Mouse (Mus musculus) gastrocnemius, adult 18-20 months (tissue): ENCODE measurements around the gene Gpr149. TPM values are rescaled to one million over a fixed set of nuclear protein-coding genes. Genes with fewer than 3 reads are reported as not detected.

Experiments used
- DNase-seq: peaks from one replicate; pipeline ENCODE4 v3.0.0; 2021; ENCODE audit warnings: low spot score
- long read RNA-seq, 2 experiments: library from polyadenylated mRNA; stranded (forward); transcript quantifications; one replicate each; pipeline ENCODE4 v2.0.0; 2021
- total RNA-seq, 2 experiments: library from RNA; stranded (reverse); gene quantifications; 2 replicates each; pipeline ENCODE4 v1.2.3; 2021

Gene Gpr149
- total RNA-seq: not detected
- long read RNA-seq, experiment 1: 0 reads
- long read RNA-seq, experiment 2: 0 reads

DNA sequence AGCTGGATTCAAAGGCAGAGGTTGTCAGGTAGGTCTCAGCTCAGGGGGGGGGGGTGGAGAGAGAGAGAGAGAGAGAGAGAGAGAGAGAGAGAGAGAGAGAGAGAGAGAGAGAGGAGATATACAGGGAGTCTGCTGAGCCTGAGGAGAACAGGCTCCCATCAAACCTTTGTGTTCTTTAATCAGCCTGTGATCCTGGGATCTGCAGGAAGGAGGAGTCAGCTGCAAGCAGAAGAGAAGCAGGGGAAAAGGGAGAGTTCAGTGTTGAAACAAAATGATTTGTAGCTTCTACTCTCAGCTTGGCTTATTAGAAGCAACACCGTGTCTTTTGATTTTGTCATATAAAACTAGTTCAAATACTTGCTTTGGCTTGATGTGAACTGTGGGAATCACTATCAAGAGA is at the start of gene Gpr149:
Gene Gpr149 (minus strand): TSS at position 168 of the 400 bp plus-strand sequence.
- DNase-seq: no peak

- no peak for DNase-seq
These were observed 45.6 kb upstream of the Gpr149 start for GRCm38 (mm10) chr3:62650551-62650950.

GRCm38 (mm10) chr3:62610861-62611260 is 5.9 kb upstream of the Gpr149 start:
- no peak for DNase-seq

- no peak for DNase-seq
These were observed 991 bp upstream of the Gpr149 start for GRCm38 (mm10) chr3:62605931-62606330.

GRCm38 (mm10) chr3:62604047-62604391 is 921 bp downstream of the Gpr149 start:
- DNase-seq: no peak

- DNase-seq: no peak
These were observed 1.5 kb downstream of the Gpr149 start for GRCm38 (mm10) chr3:62603231-62604046.

GRCm38 (mm10) chr3:62602466-62602865 is 2.5 kb downstream of the Gpr149 start:
- DNase-seq: no peak

- DNase-seq: no peak
These were observed 10.1 kb downstream of the Gpr149 start for GRCm38 (mm10) chr3:62594842-62595241.

DNA sequence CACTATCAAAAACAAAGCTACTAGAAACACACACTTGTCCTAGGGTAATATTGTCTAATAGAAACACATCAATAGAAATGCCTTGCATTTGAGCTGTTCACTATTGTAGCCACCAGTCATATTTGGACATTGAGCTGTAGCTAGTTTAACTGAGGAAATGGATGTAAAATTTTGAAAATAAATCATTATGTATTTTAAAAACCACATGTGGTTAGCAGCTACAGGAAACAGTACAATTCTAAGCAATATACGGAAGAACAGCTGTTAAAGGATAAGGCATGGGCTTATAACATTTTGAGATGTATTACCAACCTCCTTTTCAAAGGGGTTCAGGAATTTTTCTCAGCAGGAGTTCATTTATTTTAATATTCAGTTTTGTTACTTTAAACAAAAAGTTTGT is 19.9 kb downstream of the Gpr149 start:
- no peak for DNase-seq

DNA sequence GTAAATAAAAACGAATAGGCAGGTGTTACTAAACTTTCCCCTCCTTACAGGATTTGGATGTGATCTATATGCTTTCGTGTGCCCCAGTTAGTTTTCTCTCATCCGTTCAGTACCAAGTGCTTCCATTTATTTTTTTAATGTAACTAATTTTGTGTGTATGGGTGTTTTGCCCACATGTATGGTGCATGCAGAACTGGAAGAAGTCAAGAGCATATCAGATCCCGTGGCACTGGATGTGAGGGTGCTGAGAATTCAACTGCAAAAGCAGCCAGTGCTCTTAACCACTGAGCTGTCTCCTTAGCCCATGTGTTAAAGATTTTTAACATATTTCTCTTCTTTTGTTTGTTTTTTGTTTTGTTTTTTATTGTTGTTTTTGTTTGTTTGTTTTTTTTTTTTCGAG is 77.3 kb downstream of the Gpr149 start:
- DNase-seq: no peak

- DNase-seq: no peak
These were observed 77.8 kb downstream of the Gpr149 start for GRCm38 (mm10) chr3:62527160-62527559.

DNA sequence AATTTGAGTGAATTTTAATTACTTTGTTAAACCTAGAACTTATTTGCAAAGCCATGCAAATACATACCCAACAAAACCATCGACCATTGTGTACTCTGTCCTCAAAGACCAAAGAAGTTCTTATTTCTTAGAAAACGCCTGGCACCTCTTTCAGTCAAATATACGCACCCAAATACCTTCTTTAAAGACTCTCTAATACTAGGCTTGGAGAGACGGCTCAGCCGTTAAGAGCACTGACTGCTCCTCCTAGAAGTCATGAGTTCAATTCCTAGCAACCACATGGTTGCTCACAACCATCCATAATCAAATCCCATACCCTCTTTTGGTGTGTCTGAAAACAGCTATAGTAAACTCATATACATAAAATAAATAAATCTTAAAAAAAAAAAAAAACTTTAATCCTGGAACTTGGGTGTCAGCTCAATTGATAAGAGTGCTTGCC is 97.7 kb downstream of the Gpr149 start:
- DNase-seq: no peak

DNA sequence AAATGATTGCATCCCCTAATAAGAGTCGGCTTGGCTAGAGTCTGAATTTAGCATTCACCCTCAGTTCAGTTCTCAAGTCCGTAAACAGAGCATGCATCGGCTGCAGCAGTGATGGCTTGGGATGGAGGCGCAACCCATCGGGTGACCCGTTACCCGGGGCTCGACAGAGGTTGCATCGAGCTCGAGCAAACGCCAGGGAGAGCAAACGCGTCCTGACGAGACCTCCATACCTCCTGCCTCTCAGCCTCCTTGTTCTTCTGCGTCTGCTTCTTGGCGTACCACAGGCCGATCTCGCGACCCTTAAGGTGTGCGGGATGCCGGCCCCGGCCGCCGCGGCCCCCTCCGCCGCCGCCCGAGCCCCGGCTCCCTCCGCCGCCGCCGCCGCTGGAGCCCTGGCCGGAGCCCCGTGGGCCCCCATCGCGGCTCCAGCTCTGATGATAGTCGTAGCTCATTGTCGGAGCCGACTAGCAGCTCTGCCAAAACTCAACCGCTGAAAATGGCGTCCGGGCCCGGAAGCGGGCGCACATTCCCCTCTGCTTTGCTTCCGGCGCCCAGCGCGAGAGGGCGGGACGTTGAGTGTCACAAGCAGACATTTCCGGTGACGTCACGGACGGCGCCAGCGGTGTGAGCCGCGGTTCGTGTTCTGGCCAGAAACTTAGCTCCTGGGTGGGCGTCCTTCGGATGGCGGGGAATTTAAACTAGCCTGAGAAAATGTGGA is 98.3 kb downstream of the Gpr149 start, which contains the start of gene Dhx36:
Gene Dhx36 (minus strand): TSS at position 517 of the 718 bp plus-strand sequence.
- peak; percentile 97 for DNase-seq

- DNase-seq: no peak
These were observed 99.6 kb downstream of the Gpr149 start for GRCm38 (mm10) chr3:62505166-62505900.

GRCm38 (mm10) chr3:62499327-62499726 is 105.6 kb downstream of the Gpr149 start:
- no peak for DNase-seq

- DNase-seq: no peak
These were observed 112.4 kb downstream of the Gpr149 start for GRCm38 (mm10) chr3:62492568-62492967.

GRCm38 (mm10) chr3:62484340-62484739 is 120.6 kb downstream of the Gpr149 start:
- no peak for DNase-seq

Other genes with a start within 250 kb of the Gpr149 start
- 10 to 100 TPM; 13.9 to 15.3 TPM for gene Dhx36, start 98.1 kb downstream of the Gpr149 start, total RNA-seq